Mouse (Mus musculus) kidney, postnatal 25 days (tissue): ENCODE data around the gene Naglu.
A peak's percentile ranks its signal among the peaks of the same experiment; 100 is the strongest.

Experiments used
- DNase-seq, 2 experiments: peaks; one replicate each; pipeline ENCODE4 v3.0.0; 2021; ENCODE audit warnings: mixed read lengths in 2 of 2

Naglu gene

DNA sequence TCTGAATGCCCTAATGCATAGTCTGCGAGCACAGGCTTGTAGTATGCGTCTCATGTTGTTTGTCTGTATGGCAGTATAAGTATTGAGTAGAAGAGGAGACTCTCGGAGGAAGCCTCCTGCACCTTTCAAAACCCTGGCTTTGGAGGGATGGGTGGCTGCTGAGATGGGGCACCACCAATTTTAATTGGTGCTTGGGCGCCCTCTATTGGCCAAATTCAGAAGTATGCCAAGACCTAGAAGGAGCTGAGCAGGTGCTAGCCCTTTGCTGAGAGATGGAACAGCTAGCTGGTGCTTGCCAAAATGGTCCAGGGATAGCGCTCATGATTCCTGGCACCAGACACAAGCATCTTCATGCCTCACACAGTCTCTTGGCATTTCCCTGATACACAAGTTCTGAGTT is 12.0 kb upstream of the Naglu start:
- DNase-seq: peak; percentile 85 to 93

DNA sequence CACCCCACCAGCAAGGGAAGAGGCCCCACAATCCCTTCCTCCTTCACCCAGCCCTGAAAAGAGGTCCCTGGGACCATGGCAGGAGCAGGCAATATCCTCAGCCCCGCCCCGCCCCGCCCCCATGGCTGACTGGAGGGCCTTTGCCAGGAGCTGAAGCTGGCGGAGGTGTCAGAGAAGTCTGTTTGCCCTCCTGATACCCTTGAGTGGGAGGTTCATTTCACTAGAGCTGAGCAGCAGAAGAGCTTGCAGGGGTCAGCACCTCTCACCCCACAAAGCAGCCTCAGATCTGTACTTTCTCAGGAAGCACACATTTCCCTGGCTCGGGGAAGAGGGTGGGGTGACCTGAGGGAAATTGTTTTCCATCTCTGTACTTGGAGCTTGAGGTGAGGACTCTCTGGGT is 11.1 kb upstream of the Naglu start:
- DNase-seq: peak in 1 of 2 experiments; percentile 72

DNA sequence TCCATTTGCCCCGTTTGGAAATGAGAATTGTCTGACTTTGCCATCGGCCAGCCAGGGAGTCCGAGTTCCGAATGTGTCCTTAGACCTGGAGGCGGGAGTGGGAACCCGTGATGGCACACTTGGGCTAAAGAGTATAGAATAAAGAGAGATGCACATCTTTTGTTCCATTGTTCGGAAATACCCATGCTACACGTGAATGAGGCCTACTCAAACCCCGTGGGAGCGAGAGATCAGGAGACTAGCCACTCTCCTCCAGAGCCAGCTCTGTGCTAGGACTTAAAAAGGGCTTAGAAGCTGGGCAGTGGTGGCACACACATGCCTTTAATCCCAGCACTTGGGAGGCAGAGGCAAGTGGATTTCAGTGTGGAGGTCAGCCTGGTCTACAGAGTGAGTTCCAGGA is 10.3 kb upstream of the Naglu start:
- peak in 1 of 2 experiments; percentile 27 for DNase-seq

DNA sequence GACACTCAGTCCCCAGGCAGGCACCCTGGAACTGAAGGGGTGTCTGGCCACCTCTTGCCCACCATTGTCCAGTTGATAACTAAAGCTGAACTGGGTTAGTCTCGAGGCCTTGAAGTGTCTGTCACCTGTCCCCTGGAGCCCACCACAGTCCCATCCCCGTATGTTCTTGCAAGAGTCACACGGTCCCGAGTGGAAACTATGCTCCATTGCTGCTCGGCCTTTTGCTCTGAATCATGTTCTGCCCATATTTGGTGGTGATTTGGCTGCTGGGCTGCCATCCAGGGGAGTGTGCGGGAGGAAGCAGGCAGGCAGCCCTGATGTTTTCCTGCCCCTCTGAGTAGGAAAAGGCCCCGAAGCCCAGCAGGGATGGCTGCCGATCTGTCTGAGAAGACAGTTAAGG is 9.7 kb upstream of the Naglu start:
- peak; percentile 73 to 84 for DNase-seq

DNA sequence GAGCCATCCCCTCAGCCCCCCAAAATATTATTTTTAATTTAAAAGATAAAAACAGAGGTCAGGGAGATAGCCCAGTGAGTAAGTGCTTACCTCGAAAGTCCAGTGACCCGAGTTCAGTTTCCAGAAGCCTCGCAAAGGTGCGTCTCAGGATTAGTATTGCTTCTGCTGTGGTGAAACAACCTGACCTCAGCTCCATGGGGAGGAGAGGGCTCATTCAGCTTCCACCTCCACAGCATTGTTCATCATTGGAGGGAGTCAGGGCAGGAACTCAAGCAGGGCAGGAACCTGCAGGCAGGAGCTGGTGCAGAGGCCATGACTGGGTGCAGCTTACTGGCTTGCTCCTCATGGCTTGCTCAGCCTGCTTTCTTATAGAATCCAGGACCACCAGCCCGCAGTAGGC is 8.8 kb upstream of the Naglu start:
- peak in 1 of 2 experiments; percentile 30 for DNase-seq

DNA sequence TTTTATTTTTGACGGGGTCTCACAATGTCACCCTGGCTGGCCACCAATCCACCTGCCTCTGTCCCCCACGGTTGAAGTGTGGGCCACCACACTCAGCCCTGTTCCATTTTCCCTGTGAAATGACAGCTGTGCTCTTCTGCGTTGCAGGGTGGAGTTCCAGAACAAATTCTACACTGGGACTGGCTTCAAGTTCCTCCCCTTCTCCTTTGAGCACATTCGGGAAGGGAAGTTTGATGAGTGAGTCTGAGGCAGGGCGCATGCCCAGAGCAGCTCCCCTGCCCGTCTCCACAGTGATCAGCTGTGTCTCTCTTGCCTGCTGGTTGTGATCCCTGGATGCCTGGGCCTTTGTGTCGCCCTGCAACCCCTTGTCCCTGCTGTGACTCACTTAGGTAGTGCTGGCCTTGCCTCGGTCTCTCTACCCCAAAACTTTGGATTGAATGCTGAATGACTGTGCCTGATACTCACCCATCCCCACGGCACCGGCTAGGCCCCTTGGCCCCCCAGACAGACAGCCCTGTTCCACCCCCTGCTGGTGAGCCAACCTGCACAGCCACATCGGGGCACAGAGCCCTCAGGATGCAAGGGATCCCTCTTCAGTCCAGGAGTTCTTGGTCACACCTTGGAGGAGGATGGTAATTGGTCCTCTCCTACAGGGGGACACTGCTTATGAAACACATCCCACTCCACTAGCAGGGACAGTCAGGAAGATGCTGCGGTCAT is 7.5 kb upstream of the Naglu start:
- peak; percentile 24 to 59 for DNase-seq

DNA sequence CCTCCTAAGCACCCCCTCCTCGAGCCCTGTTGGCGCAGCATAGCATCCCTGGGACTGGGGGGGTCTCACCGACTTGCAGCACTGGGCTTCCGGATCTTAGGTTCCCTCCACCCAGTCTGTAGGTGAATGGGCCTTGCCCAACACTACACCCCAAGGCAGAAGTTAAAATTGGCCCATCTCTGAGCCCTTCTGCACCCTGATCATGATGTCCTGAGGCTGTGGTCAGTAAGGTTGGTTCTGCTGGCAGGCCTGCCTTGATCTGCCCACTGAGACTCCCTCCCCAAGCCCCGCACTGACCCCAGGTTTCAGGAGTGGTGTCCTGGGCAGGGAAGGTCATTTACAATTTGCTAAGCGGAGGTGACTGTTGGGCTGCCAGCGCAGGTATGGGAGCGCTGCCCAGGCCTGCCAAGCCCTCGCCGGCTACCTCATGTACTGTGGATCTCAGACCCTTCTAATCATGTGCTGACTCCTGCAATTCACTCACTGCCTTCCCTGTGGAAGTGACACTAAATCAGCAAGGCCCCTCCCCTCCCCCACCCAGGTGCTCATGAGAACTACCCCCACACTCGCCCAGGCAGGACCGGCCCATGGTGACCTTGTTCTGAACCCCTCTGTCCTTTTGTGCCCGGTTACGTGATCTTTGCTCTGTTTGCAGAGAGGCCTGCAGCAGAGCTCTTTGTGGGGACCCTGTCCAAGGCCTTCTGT is 6.7 kb upstream of the Naglu start:
- DNase-seq: peak in 1 of 2 experiments; percentile 54

DNA sequence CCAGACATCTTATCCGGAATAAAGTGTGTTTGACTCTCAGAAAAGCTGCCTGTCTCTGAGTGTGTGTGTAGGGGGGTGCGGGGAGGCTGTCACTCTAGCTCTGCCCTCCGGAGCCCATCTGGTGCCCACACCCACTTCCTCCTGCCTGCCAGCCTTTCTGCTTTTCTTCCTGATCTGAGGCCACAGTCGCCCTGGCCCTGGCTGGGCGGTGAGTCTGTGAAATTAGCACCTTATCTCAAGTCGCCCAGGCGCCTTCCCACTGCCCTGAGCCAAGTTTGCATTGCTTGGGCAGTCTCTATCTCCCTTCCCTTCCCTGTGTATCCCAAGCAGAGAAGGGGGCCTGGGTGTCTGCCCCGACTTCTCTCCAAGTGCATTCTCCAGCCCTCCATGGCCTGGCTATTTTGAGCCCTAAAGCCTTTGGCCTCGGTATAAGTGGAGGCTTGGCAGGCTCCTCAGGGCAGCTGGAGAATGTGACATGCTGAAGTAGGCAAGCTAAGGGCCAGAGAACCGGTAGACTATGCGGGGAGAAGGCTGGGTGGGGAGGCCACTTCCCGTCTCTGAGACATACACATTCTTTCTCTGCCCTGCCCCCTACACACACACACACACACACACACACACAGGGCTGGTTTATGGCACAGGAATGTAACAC is 6.0 kb upstream of the Naglu start:
- peak; percentile 37 to 71 for DNase-seq

DNA sequence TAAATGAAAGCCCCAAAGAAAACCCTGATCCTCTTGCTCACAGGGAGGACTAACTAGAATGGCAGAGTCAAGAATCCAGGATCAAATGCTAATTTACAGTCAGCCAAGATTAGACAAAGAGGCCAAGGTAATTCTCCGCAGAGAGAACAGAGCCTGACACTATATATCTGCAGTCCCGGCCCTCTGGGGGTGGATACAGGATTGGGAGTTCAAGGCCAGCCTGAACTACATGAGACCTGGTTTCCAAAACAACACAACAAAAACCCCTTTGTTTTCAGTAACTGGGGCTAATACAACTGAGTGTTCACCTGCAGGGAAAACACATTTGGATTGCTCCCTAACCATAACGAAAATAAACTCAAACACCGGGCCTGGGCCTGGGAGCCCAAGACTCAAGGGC is 5.3 kb upstream of the Naglu start:
- DNase-seq: no peak

DNA sequence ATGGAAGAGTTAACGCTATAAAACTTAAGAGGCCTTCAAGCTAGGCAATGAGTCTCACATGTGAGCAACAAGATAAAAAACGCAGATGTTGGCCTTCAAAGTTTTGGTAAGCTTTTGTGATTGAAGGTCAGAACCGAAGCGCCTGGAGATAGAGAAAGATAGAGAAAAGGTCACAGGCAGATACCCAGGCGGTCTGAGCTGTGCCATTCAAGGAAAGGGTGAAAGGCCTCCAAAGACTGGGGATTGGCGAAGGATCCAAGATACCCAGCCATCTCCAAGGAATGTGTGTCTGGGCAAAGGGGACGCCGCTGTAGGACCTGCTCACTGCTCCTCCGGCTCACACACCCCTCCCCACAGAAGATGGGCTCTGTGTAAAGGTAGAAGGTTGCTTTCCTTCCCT is 4.8 kb upstream of the Naglu start:
- DNase-seq: no peak

DNA sequence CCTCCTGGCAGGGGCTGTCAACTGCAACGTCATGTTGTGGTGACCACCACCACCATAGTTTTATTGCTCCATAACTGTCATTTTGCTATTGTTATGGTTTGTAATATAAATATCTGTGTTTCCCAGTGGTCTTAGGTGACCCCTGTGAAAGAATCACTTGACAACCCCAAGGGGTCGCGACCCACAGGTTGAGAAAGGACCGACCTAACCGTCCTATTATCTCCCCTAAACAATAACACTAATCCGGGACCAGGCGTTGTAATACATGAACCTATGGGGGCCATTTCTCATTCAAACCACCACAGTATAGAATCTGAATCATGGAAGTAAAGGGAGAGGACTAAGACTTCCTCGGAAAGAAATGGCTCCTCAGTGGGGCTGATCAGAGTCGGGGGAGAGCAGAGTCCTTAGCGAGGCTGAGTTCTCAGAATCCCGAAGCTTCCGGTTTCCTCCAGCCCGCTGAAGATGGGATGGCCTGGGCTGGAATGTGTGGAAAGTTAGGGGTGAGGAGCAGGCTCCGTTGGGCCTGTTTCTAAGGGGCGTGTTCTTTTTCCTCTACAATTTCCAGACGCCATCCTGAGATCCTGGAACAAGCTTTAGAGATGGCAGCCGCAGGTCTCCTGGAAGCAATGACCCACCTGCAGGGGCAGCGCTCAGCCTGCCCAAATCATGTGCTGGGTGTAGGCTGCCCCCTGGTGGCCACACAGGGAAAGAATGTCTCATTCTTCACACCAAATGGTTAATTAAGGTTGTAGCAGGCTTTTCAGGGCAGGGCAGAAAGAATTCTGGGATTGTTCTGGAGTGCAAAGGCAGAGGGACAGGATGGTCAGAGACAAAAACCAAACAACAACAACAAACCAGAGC is 3.0 kb upstream of the Naglu start:
- DNase-seq: peak; percentile 90 to 92

DNA sequence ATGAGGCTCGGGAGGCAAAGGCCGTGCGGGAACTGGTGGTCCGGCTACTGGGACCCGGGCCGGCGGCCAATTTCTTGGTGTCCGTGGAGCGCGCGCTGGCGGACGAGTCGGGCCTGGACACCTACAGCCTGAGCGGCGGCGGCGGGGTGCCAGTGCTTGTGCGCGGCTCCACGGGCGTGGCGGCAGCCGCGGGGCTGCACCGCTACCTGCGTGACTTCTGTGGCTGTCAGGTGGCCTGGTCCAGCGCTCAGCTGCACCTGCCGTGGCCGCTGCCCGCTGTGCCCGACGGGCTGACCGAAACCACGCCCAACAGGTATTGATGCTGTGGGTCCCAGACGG is 346 bp downstream of the Naglu start:
- no peak for DNase-seq

DNA sequence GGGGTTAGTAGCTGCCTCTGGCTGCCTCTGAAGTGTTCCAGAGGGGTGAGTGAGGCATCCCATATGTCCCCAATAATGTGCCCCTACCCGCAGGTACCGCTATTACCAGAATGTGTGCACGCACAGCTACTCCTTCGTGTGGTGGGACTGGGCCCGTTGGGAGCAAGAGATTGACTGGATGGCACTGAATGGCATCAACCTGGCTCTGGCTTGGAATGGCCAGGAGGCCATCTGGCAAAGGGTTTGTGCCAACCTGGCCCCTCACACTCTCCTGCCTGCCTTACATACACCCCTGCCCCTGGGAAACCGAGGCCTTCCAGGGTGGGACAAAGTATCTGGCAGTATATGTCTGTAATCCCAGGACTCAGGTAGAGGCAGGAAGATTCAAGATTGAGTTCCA is 1.2 kb downstream of the Naglu start:
- no peak for DNase-seq

DNA sequence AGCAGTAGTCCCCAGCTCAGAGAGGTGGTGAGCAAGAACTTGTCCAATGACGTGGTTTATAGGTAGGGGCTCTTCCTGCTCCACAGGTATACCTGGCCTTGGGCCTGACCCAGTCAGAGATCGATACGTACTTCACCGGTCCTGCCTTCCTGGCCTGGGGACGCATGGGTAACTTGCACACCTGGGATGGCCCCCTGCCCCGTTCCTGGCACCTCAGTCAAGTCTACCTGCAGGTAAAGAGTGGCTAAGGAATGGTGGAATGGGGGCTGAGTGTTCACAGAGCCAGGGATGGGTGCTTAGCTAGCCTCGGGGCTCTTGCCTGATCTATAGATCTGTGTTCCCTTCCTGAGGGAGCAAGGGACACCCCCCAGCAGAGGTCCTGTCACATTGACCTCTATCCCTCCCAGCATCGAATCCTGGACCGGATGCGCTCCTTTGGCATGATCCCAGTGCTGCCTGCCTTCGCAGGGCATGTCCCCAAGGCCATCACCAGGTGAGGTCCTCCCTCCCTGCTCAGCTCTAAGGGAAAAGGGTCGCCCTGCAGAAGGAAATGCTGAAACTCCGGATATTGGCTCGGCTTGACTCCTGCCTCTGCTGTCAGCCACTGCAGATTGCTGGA is 2.1 kb downstream of the Naglu start:
- no peak for DNase-seq

DNA sequence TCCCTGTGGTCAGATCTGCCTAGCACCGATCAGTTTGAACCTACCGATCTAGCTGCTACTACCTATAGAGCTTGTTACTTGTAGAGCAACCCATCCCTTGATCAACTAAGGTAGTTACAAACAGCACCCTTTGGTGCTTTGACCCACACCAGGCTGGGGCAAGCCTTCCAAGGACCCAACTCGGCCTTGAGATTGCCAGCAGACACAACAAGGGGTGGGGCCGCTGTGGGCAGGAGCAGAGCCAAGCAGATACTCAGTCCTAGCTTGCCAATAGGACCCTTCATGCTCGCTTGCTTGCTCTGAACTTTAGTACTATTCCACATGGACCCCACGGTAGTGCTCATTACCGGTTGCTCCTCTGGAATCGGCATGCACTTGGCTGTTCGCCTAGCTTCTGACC is 8.3 kb downstream of the Naglu start, which contains the start of gene Hsd17b1:
Gene Hsd17b1, plus strand, starts transcription at position 291 of the 400 bp plus-strand sequence.
- no peak for DNase-seq

DNA sequence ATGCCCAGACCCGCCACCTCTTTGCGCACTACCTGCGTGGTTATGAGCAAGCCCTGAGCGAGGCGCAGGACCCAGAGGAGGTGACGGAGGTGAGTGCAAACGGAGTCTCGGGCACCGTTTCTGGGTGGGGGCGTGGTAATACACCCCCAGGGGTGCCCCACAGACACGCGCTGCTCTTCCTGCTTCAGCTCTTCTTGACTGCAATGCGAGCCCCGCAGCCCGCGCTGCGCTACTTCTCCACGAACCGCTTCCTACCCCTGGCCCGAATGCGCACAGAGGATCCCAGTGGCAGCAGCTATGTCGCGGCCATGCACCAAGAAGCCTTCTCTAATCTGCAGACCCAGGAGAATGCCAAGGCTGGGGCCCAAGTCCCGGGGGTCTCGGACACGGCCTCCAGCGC is 9.9 kb downstream of the Naglu start:
- DNase-seq: peak in 1 of 2 experiments; percentile 49

DNA sequence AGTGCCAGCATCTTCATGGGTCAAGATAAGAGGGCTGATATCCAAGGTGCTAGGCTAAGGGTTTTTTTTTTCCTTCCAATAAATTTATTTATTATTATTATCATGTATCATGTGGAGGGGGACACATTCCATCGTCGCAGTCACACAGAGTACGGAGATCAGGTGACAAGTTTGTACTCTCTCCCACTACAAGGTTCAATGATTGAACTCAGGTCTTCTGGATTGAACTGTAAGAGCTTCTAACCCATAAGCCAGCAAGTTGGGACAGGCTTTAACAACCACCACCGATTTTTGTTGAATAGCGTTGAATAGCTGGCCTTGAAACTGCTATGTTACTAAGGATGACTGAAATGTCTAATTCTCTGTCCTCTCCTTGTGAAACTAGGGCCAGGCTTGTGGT is 10.6 kb downstream of the Naglu start:
- no peak for DNase-seq

DNA sequence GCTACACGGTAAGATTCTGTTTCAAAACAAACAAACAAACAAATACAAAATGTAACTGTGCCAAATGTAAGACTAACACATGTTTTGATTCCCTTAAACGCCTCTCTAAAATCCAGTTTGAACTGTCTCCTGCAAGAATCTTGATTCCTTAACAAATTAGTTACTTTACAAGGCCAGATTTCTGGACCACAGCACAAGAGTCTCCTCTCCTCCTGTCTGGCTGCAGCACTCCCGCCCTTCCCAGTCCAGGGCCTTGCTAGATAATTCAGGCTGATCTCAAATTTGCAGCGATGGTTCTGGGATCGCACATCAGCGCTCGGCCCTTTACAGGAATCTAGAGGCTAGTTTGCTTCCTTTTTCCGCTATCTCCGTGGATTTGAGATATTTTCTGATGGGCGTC is 11.8 kb downstream of the Naglu start:
- DNase-seq: peak in 1 of 2 experiments; percentile 53

DNA sequence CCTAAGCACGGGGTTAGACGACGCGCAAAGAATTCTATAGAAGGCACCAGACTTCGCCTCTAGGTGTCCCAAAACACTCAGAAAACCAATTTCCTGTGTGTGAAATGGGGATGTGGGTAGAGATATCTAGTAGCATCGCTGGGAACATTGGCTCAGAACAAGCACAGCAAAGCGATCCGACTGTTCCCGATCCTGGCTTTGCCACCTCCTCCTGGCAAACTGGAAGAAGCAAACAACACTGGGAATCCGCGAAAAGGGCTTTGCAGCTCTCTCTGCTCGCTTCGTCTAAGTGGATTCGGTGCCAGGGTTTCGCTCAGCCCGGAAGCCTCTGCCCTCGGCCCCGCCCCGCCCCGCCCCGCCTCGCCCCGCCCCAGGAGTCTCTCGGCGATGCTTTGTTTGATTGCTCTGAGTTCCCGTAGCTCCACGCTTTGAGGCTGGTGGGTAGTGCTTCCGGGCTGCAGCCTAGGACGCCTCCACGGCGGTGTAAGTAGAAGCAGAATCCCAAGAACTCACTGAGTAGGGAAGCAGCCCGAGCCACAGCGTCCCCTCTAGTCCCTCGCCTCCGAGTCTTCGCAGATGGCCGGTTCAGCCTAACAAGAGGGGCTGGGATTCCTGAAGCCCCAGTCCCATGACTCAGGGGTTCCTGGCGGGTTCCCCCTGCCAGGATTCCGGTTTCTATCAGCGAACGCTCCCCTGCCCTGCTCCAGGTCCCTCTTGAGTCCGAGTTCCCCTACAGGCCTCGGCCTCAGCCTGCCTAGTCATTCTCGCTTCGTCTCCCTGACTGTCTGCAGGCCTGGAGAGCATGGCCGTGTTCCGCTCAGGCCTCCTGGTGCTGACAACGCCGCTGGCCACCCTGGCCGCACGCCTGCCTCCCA is 12.6 kb downstream of the Naglu start, which contains the start of gene Coasy:
Gene Coasy, plus strand, starts transcription at position 358 of the 875 bp plus-strand sequence.
- DNase-seq: peak; percentile 88 to 94

DNA sequence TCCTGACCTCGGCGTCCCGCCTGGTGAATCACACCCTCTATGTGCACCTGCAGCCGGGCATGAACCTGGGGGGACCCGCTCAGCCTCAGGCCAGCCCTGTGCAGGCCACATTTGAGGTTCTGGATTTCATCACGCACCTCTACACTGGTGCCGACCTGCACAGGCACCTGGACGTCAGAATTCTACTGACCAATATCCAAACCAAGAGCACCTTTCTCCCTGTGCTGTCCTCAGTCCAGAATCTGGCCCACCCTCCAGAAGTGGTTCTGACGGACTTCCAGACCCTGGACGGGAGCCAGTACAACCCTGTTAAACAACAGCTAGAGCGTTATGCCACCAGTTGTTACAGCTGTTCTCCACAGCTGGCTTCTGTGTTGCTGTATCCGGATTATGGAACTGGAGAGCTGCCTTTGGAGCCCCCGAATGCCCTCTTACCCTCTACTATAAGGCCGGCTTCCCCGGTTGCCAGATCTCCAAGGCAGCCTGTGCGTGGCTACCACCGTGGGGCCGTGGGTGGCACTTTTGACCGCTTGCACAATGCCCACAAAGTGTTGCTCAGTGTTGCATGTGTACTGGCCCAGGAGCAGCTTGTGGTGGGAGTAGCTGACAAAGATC is 13.4 kb downstream of the Naglu start:
- peak; percentile 80 to 87 for DNase-seq

DNA sequence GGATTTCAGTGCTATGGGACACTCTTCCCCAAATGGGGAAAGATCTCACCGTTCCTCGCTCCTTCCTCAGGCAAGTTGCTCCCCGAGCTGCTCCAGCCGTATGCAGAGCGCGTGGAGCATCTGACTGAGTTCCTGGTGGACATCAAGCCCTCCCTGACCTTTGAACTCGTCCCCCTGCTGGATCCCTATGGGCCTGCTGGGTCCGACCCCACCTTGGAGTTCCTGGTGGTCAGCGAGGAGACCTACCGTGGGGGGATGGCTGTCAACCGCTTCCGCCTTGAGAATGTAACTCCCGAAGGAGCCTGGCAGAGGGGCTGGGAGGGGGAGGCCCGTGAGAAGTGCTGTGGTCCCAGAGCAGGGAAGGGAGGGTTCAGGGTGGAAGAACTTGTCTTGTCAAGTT is 14.4 kb downstream of the Naglu start:
- DNase-seq: peak in 1 of 2 experiments; percentile 59
